Mouse (Mus musculus) limb, embryonic 13.5 days (tissue): ENCODE measurements around the gene Specc1. TPM values are rescaled to one million over a fixed set of nuclear protein-coding genes. Genes with fewer than 3 reads are reported as not detected.

ENCODE experiments used
- ATAC-seq: fragments of 200-750 bp; cut with Nextera tagmentation; 2 replicates; pipeline ENCODE4 v1.8.0; 2017; ENCODE audit warnings: low read depth, moderate number of reproducible peaks, moderate TSS enrichment; ENCODE audit not compliant: low FRiP score
- H3K27ac ChIP-seq: fragments of 300-500 bp; sonication (generic); 2 replicates; pipeline ENCODE4 v1.5.1; 2015; ENCODE audit warnings: inconsistent platforms, mild to moderate bottlenecking, moderate library complexity
- H3K27me3 ChIP-seq: fragments of 300-500 bp; sonication (generic); 2 replicates; pipeline ENCODE4 v1.6.1; 2015; ENCODE audit warnings: mild to moderate bottlenecking, inconsistent platforms
- H3K36me3 ChIP-seq: fragments of 300-500 bp; sonication (generic); 2 replicates; pipeline ENCODE4 v1.6.1; 2015; ENCODE audit warnings: inconsistent platforms, mild to moderate bottlenecking, moderate library complexity
- H3K4me1 ChIP-seq: fragments of 300-500 bp; sonication (generic); 2 replicates; pipeline ENCODE4 v1.6.1; 2015; ENCODE audit warnings: inconsistent platforms
- H3K4me2 ChIP-seq: fragments of 300-500 bp; sonication (generic); replicated peaks from 2 replicates; pipeline ENCODE4 v1.6.1; 2015; ENCODE audit warnings: inconsistent platforms, mild to moderate bottlenecking, moderate library complexity
- H3K4me3 ChIP-seq: fragments of 300-500 bp; sonication (generic); 2 replicates; pipeline ENCODE4 v1.5.1; 2015; ENCODE audit warnings: moderate library complexity, mild to moderate bottlenecking, inconsistent platforms
- H3K9ac ChIP-seq: fragments of 300-500 bp; sonication (generic); 2 replicates; pipeline ENCODE4 v1.6.1; 2015; ENCODE audit warnings: mild to moderate bottlenecking, inconsistent platforms
- H3K9me3 ChIP-seq: fragments of 300-500 bp; sonication (generic); 2 replicates; pipeline ENCODE4 v1.6.1; 2016; ENCODE audit warnings: inconsistent platforms
- WGBS: fragments of 180-500 bp; shearing (Covaris S2); methylation state at CpG from one replicate; pipeline ENCODE4 v1.1.7; 2015; 5-methylcytosine and 5-hydroxymethylcytosine counted together
- polyA plus RNA-seq: library from polyadenylated mRNA; unstranded; fragments of >200 nt; fragmentation: Nextera tagmentation; extraction: Ambion mirVana; gene quantifications from 2 replicates; pipeline ENCODE4 v1.2.1, GENCODE M21; 2015

The Specc1 gene
- polyA plus RNA-seq, 1 experiment from 2014 or later = 12.3 TPM

DNA sequence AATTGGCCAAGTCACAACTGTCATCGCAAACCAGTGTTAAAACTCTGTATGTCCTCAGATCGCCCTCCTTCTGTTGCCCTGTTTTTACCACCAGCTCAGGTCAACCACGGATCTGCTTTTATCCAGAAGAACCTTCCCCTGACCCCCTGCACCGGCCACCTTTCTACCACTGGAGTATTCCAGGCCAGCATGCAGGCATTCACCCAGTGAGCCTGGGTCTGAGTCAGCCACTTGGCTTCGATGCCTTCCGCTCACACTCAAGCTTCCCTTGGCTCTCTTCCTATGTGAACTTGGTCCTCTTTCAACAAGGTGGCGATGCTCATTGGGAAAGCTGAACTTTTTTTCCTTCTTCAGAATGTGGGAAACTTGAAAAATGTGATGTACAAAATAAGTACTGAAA is 113.6 kb downstream of the Specc1 start:
- Histone ChIP-seq H3K4me1 (no peaks in the 10 kb centered on the region), H3K27me3 (no peaks in the 10 kb centered on the region), H3K27ac (no peak overlapping the region), H3K9ac (no peak overlapping the region), H3K9me3 (no peaks in the 10 kb centered on the region), H3K4me3 (no peak overlapping the region), H3K4me2 (no peak overlapping the region), H3K36me3 (no peaks in the 10 kb centered on the region)
- no peak for ATAC-seq
- WGBS = 73% methylated on average over 7 of the region's 7 CpGs

DNA sequence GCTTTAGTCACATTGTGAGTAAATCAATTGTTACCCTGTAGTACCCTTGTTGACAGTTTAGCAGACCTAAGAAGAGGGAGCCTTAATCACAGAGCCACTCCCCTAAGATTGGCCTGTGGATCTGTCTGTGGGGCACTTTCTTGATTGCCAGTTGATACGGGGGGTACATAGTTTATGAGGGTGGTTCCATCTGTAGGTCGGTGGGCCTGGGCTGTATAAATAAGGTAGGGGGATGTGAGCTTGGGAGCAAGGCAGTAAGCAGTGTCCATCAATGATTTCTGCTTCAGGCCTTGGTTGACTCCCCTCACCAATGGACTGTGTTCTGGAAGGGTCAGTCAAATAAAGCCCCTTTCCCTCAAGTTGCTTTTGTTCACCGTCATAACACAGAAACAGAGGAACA is 115.8 kb downstream of the Specc1 start:
- Histone ChIP-seq H3K4me1 (0 out of 2 replicates have a peak, but pooled peaks cover 3% of the 10 kb centered on the region), H3K27me3 (no peaks in the 10 kb centered on the region), H3K27ac (no peak overlapping the region), H3K36me3 (no peaks in the 10 kb centered on the region), H3K9me3 (no peaks in the 10 kb centered on the region), H3K4me2 (no peak overlapping the region), H3K4me3 (no peak overlapping the region), H3K9ac (no peak overlapping the region)
- no peak for ATAC-seq
- 71% methylated on average over 3 of the region's 3 CpGs for WGBS

DNA sequence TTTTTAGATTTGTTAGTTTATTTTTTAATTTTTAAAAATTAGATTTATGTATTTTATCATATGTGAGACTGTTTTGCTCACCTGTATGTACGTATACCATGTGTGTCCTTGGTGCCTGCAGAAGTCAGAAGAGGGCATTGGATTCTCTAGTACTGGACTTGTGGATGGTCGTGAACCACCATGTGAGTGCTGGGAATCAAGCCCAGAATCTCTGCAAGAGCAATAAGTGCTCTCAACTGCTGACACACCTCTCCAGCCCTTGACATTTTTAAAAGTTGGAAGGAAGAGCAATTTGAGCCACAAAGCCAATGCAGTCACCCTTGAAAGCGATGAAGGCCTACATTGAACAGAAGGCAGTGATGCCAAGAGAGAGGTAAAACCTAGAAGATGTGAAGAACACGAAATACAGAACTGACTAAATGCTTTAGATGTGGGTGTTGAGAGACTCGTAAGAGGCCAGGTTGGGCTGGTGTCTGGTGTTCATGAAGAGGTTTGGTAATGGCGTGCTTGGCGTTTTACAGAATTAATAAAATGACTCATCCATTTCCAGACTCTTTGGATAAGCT is 117.1 kb downstream of the Specc1 start:
- Histone ChIP-seq H3K9me3 (no peaks in the 10 kb centered on the region), H3K4me1 (peaks cover 14% of the 10 kb centered on the region; the same call in 1 of the 2 replicates), H3K9ac (no peak overlapping the region), H3K27ac (no peak overlapping the region), H3K4me3 (no peak overlapping the region), H3K27me3 (no peaks in the 10 kb centered on the region), H3K4me2 (no peak overlapping the region), H3K36me3 (no peaks in the 10 kb centered on the region)
- 73% methylated on average over 7 of the region's 7 CpGs for WGBS
- no peak for ATAC-seq

DNA sequence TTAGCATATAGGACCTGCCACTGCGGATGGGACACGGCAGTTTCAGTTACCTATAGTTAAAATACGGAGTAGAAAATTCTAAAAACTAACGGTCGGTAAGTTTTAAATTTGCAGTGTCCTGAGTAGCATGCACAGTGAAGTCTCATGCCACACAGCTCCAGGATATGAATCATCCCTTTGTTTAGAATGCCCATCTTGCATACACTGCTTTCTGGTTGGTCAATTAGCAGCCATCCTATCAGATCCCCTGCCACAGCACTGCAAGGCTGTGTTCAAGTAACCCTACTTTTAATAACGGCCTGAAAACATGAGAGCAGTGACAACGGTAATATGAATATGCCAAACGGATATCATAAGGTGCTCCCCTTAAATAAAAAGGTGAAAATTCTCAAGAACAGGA is 118.0 kb downstream of the Specc1 start:
- peaks cover 14% of the 10 kb centered on the region; the same call in 1 of the 2 replicates for H3K4me1 ChIP-seq
- no peak overlapping the region for H3K4me2 ChIP-seq
- H3K27ac ChIP-seq = no peak overlapping the region
- H3K9ac ChIP-seq = no peak overlapping the region
- no peak for ATAC-seq
- H3K9me3 ChIP-seq = no peaks in the 10 kb centered on the region
- WGBS = 93% methylated on average over 8 of the region's 8 CpGs
- H3K4me3 ChIP-seq = no peak overlapping the region
- H3K36me3 ChIP-seq = no peaks in the 10 kb centered on the region
- no peaks in the 10 kb centered on the region for H3K27me3 ChIP-seq

DNA sequence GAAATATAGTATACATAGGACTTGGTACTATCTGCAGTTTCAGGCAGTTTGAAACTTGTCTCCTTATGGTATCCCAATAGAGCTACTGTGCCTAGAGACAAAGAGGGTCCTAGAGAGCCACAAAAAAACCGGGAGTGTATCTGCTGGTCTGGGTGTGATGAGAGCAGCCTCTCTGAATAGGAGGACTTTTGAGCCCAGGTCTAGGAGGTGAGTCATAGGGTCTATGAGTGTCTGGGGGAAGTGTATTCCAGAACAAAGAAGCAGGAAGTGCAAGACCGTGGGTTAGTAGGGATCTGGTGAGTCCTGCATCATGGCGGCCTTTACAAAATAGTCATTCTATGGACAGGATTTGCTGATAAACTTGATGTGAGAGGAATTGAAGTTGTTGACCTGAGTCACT is 118.5 kb downstream of the Specc1 start:
- Histone ChIP-seq H3K4me2 (no peak overlapping the region), H3K36me3 (no peaks in the 10 kb centered on the region), H3K4me1 (peaks cover 14% of the 10 kb centered on the region; the same call in 1 of the 2 replicates), H3K4me3 (no peak overlapping the region), H3K9me3 (no peaks in the 10 kb centered on the region), H3K27ac (no peak overlapping the region), H3K27me3 (no peaks in the 10 kb centered on the region), H3K9ac (no peak overlapping the region)
- 85% methylated on average over 3 of the region's 3 CpGs for WGBS
- ATAC-seq = no peak

DNA sequence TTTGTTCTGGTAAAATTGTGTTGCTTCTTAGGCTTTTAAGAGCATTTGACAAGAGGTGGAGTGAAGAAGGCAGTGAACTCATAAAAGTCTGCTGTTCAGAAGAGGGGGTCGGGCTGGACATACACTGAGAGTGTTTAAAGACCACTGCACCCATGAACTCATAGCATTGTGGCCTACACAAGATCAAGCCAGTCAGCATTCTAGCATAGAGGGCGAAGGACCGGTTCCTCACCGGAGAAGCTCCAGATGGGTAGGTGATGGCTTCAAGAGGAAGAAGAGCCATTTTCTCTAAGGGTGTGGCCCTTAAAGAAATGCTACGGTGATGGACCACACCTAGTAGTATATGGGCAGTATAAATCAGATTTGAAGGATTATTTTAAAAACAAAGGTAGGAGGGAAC is 119.0 kb downstream of the Specc1 start:
- WGBS = 95% methylated on average over 5 of the region's 5 CpGs
- H3K9ac ChIP-seq = no peak overlapping the region
- no peaks in the 10 kb centered on the region for H3K27me3 ChIP-seq
- H3K36me3 ChIP-seq = no peaks in the 10 kb centered on the region
- H3K27ac ChIP-seq = no peak overlapping the region
- no peak for ATAC-seq
- no peak overlapping the region for H3K4me3 ChIP-seq
- no peaks in the 10 kb centered on the region for H3K9me3 ChIP-seq
- H3K4me2 ChIP-seq = no peak overlapping the region
- peaks cover 14% of the 10 kb centered on the region; the same call in 1 of the 2 replicates for H3K4me1 ChIP-seq

DNA sequence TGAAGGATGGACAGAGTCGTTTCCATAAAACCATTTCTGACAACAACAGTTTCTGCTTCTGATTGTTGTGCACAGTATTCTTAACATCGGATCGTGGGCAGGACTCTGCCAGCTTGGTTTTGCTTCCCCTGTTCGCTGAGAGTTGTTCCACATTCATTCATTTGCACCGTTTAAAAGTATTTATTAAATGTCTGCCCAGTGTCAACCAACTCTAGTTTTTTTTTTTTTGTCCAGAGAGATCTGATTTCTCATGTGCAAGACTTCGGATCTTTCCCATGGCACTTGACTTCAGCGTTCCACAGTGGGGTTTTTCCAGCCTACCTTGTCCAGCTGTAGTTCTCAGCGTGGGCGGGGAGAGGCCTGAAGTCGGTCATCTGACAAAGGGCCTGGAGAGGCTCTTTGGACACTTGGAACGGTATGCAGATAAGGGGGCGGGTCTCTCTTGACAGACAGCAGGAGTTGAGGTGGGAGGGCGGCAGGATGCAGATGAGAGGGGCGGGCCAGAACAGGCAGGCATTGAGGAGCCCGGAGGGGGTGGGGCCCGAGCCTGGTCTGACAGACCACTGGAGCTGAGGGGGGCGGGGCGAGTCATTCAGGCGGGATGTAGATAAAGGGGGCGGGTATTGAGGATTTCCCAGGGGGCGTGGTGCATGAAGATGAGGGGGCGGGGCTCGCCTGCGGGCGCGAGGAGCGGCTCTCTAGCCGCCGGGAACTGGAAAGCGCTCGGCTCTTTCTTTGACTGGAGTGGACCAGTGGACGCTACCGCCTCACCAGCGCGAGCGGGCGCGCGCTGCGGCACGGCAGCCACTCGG is 120.0 kb downstream of the Specc1 start:
- 5% methylated on average over 42 of the region's 42 CpGs for WGBS
- Histone ChIP-seq H3K9me3 (no peaks in the 10 kb centered on the region), H3K27ac (peak overlapping the region; percentile 87), H3K36me3 (no peaks in the 10 kb centered on the region), H3K9ac (peak overlapping the region; percentile 88), H3K4me2 (peak overlapping the region; percentile 74), H3K27me3 (no peaks in the 10 kb centered on the region), H3K4me1 (peaks cover 14% of the 10 kb centered on the region; the same call in 1 of the 2 replicates), H3K4me3 (peak overlapping the region; percentile 77)
- peak; percentile 99 for ATAC-seq

DNA sequence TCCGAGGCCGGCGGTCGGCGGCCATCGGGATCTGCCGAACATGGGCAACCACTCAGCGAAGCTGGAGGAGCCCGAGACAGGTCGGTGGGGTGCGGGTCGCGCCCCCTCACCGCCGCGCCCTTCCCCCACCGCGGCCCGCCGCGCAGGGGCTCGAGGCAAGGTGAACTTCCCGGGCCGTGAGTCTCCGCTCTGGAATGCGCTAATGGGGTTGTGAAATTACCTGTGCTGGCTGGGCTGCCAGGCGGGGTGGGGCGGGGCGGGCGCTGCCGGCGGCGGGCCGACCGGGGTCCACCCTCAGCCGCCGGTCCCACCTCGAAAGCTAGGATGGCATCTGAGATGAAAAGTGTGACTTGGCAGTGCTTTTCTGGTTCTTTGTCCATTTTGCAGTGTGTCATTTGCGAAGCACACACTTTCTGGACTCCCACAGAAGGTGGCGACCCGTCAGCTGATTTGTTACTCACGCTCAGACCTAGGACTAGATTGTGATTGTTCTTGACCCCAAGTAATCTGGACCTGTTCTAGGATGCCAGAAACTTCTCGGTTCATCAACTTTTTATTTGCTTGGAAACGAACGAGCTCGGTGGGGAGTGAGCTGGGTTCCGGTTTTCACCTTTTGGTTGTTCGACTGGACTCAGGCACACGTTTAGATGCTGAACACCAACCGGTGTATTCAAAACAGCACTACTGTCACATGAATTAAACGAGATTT is 120.7 kb downstream of the Specc1 start:
- Histone ChIP-seq H3K36me3 (no peaks in the 10 kb centered on the region), H3K9ac (peak overlapping the region; percentile 88), H3K4me2 (peak overlapping the region; percentile 74), H3K4me1 (peaks cover 14% of the 10 kb centered on the region; the same call in 1 of the 2 replicates), H3K27me3 (no peaks in the 10 kb centered on the region), H3K27ac (peak overlapping the region; percentile 87), H3K4me3 (peak overlapping the region; percentile 77), H3K9me3 (no peaks in the 10 kb centered on the region)
- WGBS = 1% methylated on average over 51 of the region's 51 CpGs
- ATAC-seq = no peak; the same call in 1 of the 2 replicates

DNA sequence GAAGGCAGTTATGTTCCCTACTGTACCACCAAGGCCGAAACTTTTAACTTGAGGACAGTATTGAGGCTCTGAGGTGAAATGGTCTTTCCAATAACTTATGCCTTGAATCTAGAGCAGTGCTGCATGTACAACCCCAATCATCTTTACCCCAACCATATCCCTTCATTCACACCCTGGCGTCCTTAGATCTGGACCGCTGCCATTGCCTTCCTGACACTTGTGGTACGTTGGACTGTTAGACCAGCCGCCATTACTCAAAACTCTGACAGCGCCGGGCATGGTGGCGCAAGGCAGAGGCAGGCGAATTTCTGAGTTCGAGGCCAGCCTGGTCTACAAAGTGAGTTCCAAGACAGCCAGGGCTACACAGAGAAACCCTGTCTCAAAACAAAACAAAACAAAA is 121.8 kb downstream of the Specc1 start:
- Histone ChIP-seq H3K27ac (no peak overlapping the region), H3K4me3 (peak overlapping the region; percentile 77), H3K9ac (no peak overlapping the region), H3K27me3 (no peaks in the 10 kb centered on the region), H3K4me1 (peaks cover 14% of the 10 kb centered on the region; the same call in 1 of the 2 replicates), H3K9me3 (no peaks in the 10 kb centered on the region), H3K36me3 (no peaks in the 10 kb centered on the region), H3K4me2 (peak overlapping the region; percentile 74)
- ATAC-seq = no peak
- 89% methylated on average over 10 of the region's 10 CpGs for WGBS

DNA sequence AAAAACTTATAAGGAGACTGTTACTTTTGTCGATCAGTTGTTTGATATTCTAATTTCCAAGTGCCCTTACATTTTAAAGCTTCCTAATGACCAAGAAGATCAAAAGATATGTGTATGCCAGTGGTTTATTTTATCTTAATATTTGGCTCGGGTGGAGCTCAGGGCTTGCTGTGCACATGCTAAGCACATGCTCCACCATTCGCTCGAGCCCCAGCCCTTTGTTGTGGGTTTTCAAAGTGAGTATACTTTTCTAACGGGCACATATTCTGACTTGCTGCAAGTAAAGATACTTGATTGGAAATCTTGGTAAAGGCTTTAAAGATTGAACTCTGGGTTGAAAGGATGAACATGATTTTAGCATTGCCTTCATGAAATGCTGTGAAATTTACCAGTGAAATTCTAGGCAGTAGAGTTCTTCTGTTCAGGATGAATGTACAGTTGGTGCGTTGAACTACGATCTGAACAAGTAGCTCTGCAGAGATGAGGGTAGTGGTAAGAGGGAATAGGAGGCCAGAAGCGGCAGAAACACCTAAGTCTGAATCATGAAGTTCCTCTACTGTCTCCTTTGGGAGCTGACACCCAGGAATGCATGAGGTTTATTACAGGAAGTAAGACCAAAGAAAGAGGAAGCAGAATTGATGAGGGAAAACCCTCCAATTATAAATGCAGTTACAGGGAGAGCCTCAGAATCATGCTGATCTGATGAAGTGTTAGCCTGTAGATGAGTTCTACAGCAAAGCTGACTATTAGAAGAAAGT is 122.7 kb downstream of the Specc1 start:
- Histone ChIP-seq H3K4me3 (no peak overlapping the region), H3K27me3 (no peaks in the 10 kb centered on the region), H3K4me2 (no peak overlapping the region), H3K9me3 (no peaks in the 10 kb centered on the region), H3K9ac (no peak overlapping the region), H3K36me3 (no peaks in the 10 kb centered on the region), H3K4me1 (peaks cover 14% of the 10 kb centered on the region; the same call in 1 of the 2 replicates), H3K27ac (no peak overlapping the region)
- WGBS = 79% methylated on average over 8 of the region's 8 CpGs
- ATAC-seq = no peak

DNA sequence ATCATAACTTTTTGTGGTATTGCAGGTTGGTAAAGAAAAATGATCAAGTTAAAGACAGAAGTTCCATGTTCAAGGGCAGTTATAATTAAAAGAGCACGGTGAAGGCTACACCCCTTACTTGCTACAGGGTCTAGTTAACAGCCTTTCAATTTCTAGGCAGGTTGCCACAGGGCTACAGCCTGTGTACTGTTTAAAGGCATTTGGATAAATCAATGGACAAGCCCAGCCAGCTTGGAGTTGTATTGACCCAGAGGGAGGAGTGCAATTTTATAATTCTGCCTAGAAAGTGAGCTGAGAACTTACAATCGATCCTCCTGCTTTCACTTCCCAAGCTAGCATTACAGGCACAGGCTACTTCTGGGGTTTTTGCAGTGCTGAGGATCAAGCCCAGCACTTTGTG is 123.9 kb downstream of the Specc1 start:
- Histone ChIP-seq H3K27me3 (no peaks in the 10 kb centered on the region), H3K4me1 (peaks cover 14% of the 10 kb centered on the region; the same call in 1 of the 2 replicates), H3K4me3 (no peak overlapping the region), H3K9ac (no peak overlapping the region), H3K9me3 (no peaks in the 10 kb centered on the region), H3K27ac (no peak overlapping the region), H3K4me2 (no peak overlapping the region), H3K36me3 (no peaks in the 10 kb centered on the region)
- ATAC-seq = no peak
- 62% methylated on average over 2 of the region's 2 CpGs for WGBS
